8 mouse cellular contexts compared by ENCODE assay signal in the genomic region with DNA sequence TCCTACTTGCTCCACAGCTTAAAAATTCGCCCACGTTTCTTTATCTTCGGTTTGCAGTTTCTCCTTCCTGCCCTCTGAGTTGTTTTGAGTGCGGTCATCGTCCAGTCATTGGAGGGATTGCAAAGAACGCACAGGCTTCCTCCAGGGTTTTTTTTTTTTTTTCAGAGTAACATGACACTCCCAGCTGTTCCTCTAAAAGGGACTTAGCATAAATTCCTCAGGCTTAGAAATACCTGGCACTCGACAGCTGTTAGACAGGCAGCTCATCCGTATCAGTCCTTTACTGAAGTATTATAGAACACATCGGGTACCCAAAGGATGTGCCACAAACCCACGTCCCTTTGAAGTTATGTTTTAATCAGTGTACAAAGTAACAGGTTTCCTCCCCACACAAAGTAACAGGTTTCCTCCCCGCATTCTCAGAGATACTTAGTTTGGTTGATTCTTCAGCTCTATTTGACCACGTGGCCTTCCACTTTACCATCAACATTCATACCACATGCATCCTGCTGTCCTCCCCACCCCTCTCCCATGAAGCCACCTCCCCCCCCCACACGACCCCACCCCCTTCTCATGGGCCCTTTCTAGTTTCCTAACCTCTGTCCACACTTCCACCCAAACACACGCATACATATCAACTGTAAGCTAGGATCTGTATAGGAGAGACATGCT. TPM values are rescaled to one million over a fixed set of nuclear protein-coding genes. Genes with fewer than 3 reads are reported as not detected.
DNase-seq lines count a peak whose midpoint lies in the region; ATAC-seq and TF ChIP-seq lines count a peak whose summit lies in the region.

No protein-coding gene starts in this region.

- no peaks in the 10 kb centered on the region for H3K9me3 ChIP-seq in lung, embryonic 14.5 days (ENCODE audit: low read depth, low read length)
- no peaks in the 10 kb centered on the region for H3K9me3 ChIP-seq in embryonic facial prominence, embryonic 13.5 days
- H3K9me3 ChIP-seq in stomach, embryonic 15.5 days, result no peaks in the 10 kb centered on the region
- no peaks in the 10 kb centered on the region for H3K9me3 ChIP-seq in forebrain, embryonic 12.5 days

- H3K4me3 ChIP-seq in lung, embryonic 14.5 days (ENCODE audit: low read depth, low read length), result 0 out of 2 replicates have a peak overlapping the region, but pooled peaks have one; percentile 11
- no peak overlapping the region for H3K4me3 ChIP-seq in lung, adult 2 months (replicated peaks; ENCODE audit: extremely low read depth, low read depth, low read length)
- no peak overlapping the region for H3K4me3 ChIP-seq in embryonic facial prominence, embryonic 13.5 days
- H3K4me3 ChIP-seq in stomach, embryonic 15.5 days (replicated peaks), result no peak overlapping the region
- H3K4me3 ChIP-seq in forebrain, embryonic 12.5 days (replicated peaks), result no peak overlapping the region

- peak overlapping the region; percentile 40 for H3K4me2 ChIP-seq in lung, embryonic 14.5 days
- H3K4me2 ChIP-seq in embryonic facial prominence, embryonic 13.5 days, result peak overlapping the region; percentile 31
- H3K4me2 ChIP-seq in stomach, embryonic 15.5 days, result peak overlapping the region; percentile 8; the same call in 1 of the 2 replicates
- no peak overlapping the region for H3K4me2 ChIP-seq in forebrain, embryonic 12.5 days

- H3K4me1 ChIP-seq in lung, embryonic 14.5 days (ENCODE audit: insufficient read depth), result peaks cover 27% of the 10 kb centered on the region
- peaks cover 2% of the 10 kb centered on the region; the same call in 1 of the 2 replicates for H3K4me1 ChIP-seq in lung, adult 2 months (ENCODE audit: control insufficient read depth, insufficient read depth, low read length)
- H3K4me1 ChIP-seq in embryonic facial prominence, embryonic 13.5 days, result peaks cover 42% of the 10 kb centered on the region
- peaks cover 13% of the 10 kb centered on the region for H3K4me1 ChIP-seq in stomach, embryonic 15.5 days
- peaks cover 6% of the 10 kb centered on the region; the same call in 1 of the 2 replicates for H3K4me1 ChIP-seq in forebrain, embryonic 12.5 days

- H3K36me3 ChIP-seq in lung, embryonic 14.5 days (ENCODE audit: insufficient read depth), result peaks cover 7% of the 10 kb centered on the region; the same call in 1 of the 2 replicates
- no peaks in the 10 kb centered on the region for H3K36me3 ChIP-seq in embryonic facial prominence, embryonic 13.5 days
- H3K36me3 ChIP-seq in stomach, embryonic 15.5 days, result no peaks in the 10 kb centered on the region
- H3K36me3 ChIP-seq in forebrain, embryonic 12.5 days (replicated peaks), result no peaks in the 10 kb centered on the region

- peak overlapping the region; percentile 54; the same call in 1 of the 2 replicates for H3K27ac ChIP-seq in lung, embryonic 14.5 days (ENCODE audit: low read depth)
- no peak overlapping the region for H3K27ac ChIP-seq in embryonic facial prominence, embryonic 13.5 days
- H3K27ac ChIP-seq in stomach, embryonic 15.5 days, result peak overlapping the region; percentile 65; the same call in 1 of the 2 replicates
- no peak overlapping the region for H3K27ac ChIP-seq in forebrain, embryonic 12.5 days

- H3K27me3 ChIP-seq in lung, embryonic 14.5 days (ENCODE audit: insufficient read depth, low read length), result no peaks in the 10 kb centered on the region
- H3K27me3 ChIP-seq in embryonic facial prominence, embryonic 13.5 days, result no peaks in the 10 kb centered on the region
- H3K27me3 ChIP-seq in stomach, embryonic 15.5 days (replicated peaks), result no peaks in the 10 kb centered on the region
- H3K27me3 ChIP-seq in forebrain, embryonic 12.5 days, result no peaks in the 10 kb centered on the region

- WGBS in lung, embryonic 14.5 days, result 3% methylated on average over 14 of the region's 14 CpGs
- WGBS in lung, adult 2 months, result 5% methylated on average over 14 of the region's 14 CpGs
- 13% methylated on average over 14 of the region's 14 CpGs for WGBS in embryonic facial prominence, embryonic 13.5 days
- WGBS in stomach, embryonic 15.5 days, result 6% methylated on average over 14 of the region's 14 CpGs
- 18% methylated on average over 14 of the region's 14 CpGs for WGBS in forebrain, embryonic 12.5 days

- no peak overlapping the region for H3K9ac ChIP-seq in lung, embryonic 14.5 days
- no peak overlapping the region for H3K9ac ChIP-seq in embryonic facial prominence, embryonic 13.5 days
- no peak overlapping the region for H3K9ac ChIP-seq in stomach, embryonic 15.5 days
- H3K9ac ChIP-seq in forebrain, embryonic 12.5 days, result no peak overlapping the region

- DNase-seq in lung, embryonic 14.5 days, result peak; percentile 84
- no peak for DNase-seq in lung, adult 2 months
- DNase-seq in kidney, postnatal 10 days, result peak; percentile 53
- DNase-seq in c-Kit-positive CD71-positive TER-119-positive erythroid progenitor cells, embryonic 14.5 days (ENCODE audit: low spot score), result no peak
- no peak for DNase-seq in cerebellum, postnatal 10 days

- ATAC-seq in lung, embryonic 14.5 days (ENCODE audit: insufficient read depth), result peak; percentile 79
- ATAC-seq in embryonic facial prominence, embryonic 13.5 days (ENCODE audit: insufficient number of reproducible peaks, insufficient read depth, low FRiP score, low TSS enrichment, low read depth), result no peak
- peak; percentile 66 for ATAC-seq in stomach, embryonic 15.5 days (ENCODE audit: insufficient read depth, low FRiP score, low read depth)
- ATAC-seq in forebrain, embryonic 12.5 days (ENCODE audit: low FRiP score), result no peak

- TF ChIP-seq CTCF in lung, embryonic 14.5 days (IDR thresholded peaks at IDR 0.05; ENCODE audit: low read depth), result no peak
- TF ChIP-seq CTCF in lung, adult 2 months (IDR thresholded peaks at IDR 0.05; ENCODE audit: insufficient read depth, low read length), result no peak

- TF ChIP-seq POLR2A in lung, adult 2 months (IDR thresholded peaks at IDR 0.05; ENCODE audit: borderline replicate concordance, extremely low read depth, low read depth, low read length), result no peak

RNA-seq across cellular contexts. Expression of gene Arhgap28, which starts 7.7 kb away (rescaled TPM):
- polyA plus RNA-seq in lung, embryonic 14.5 days (2014; fragmentation: Nextera tagmentation; extraction: Ambion mirVana), result 70.4 and 71.4 TPM in 2 replicates
- polyA plus RNA-seq in lung, adult 2 months (2012; rRNA removed), result 4.8 and 7.4 TPM in 2 replicates
- polyA plus RNA-seq in embryonic facial prominence, embryonic 13.5 days (2015; fragmentation: Nextera tagmentation; extraction: Ambion mirVana), result 56.6 and 68.0 TPM in 2 replicates
- 23.9 and 25.3 TPM in 2 replicates for polyA plus RNA-seq in stomach, embryonic 15.5 days (2015; fragmentation: Nextera tagmentation; extraction: Ambion mirVana)
- 15.1 and 17.0 TPM in 2 replicates for polyA plus RNA-seq in forebrain, embryonic 12.5 days (2016; fragmentation: Nextera tagmentation; extraction: Ambion mirVana)

Comparison
In these comparisons a context has a peak if more than half of its experiments do, and no peak if none do; other contexts are left out.
1. DNase-seq: peak in lung, embryonic 14.5 days (single experiment) and kidney, postnatal 10 days (single experiment); none in lung, adult 2 months (single experiment), c-Kit-positive CD71-positive TER-119-positive erythroid progenitor cells, embryonic 14.5 days (single experiment) and cerebellum, postnatal 10 days (0 of 2).
2. ATAC-seq: peak in lung, embryonic 14.5 days (single experiment) and stomach, embryonic 15.5 days (single experiment); none in embryonic facial prominence, embryonic 13.5 days (single experiment) and forebrain, embryonic 12.5 days (single experiment).
3. H3K27ac ChIP-seq: peak in lung, embryonic 14.5 days (single experiment) and stomach, embryonic 15.5 days (single experiment); none in embryonic facial prominence, embryonic 13.5 days (single experiment) and forebrain, embryonic 12.5 days (single experiment).